Mouse (Mus musculus): ENCODE data around the gene Galntl5. TPM values are rescaled to one million over a fixed set of nuclear protein-coding genes. Genes with fewer than 3 reads are reported as not detected.

Galntl5 gene
- polyA plus RNA-seq, 1 experiment from 2014 or later: not detected

- Histone ChIP-seq H3K4me1 (no peaks in the 10 kb centered on the region), H3K27me3 (no peaks in the 10 kb centered on the region), H3K4me2 (replicated peaks) (no peak overlapping the region), H3K9me3 (no peaks in the 10 kb centered on the region), H3K36me3 (peaks cover 63% of the 10 kb centered on the region), H3K4me3 (no peak overlapping the region), H3K9ac (replicated peaks) (no peak overlapping the region), H3K27ac (replicated peaks) (no peak overlapping the region)
- no peak for ATAC-seq (replicated peaks)
- WGBS: 79% methylated on average over 2 of the region's 2 CpGs
Observed at GRCm38 (mm10) chr5:25256686-25257085, 75.4 kb downstream of the Galntl5 start.

- 89% methylated on average over 6 of the region's 6 CpGs for WGBS
- Histone ChIP-seq H3K4me3 (no peak overlapping the region), H3K27me3 (no peaks in the 10 kb centered on the region), H3K4me2 (replicated peaks) (no peak overlapping the region), H3K9ac (replicated peaks) (no peak overlapping the region), H3K4me1 (no peaks in the 10 kb centered on the region), H3K36me3 (peaks cover 60% of the 10 kb centered on the region), H3K9me3 (no peaks in the 10 kb centered on the region), H3K27ac (replicated peaks) (no peak overlapping the region)
- no peak for ATAC-seq (replicated peaks)
Observed at GRCm38 (mm10) chr5:25261452-25261851, 80.2 kb downstream of the Galntl5 start.

- no peak overlapping the region for H3K27ac ChIP-seq (replicated peaks)
- ATAC-seq (replicated peaks): no peak
- no peak overlapping the region for H3K4me2 ChIP-seq (replicated peaks)
- no peak overlapping the region for H3K9ac ChIP-seq (replicated peaks)
- no peaks in the 10 kb centered on the region for H3K4me1 ChIP-seq
- H3K4me3 ChIP-seq: no peak overlapping the region
- peaks cover 65% of the 10 kb centered on the region for H3K36me3 ChIP-seq
- no peaks in the 10 kb centered on the region for H3K27me3 ChIP-seq
- H3K9me3 ChIP-seq: no peaks in the 10 kb centered on the region
- 89% methylated on average over 7 of the region's 7 CpGs for WGBS
Observed at GRCm38 (mm10) chr5:25262266-25262665, 81.0 kb downstream of the Galntl5 start.

- Histone ChIP-seq H3K36me3 (peaks cover 73% of the 10 kb centered on the region), H3K27ac (replicated peaks) (no peak overlapping the region), H3K4me3 (no peak overlapping the region), H3K9ac (replicated peaks) (no peak overlapping the region), H3K4me2 (replicated peaks) (no peak overlapping the region), H3K9me3 (no peaks in the 10 kb centered on the region), H3K27me3 (no peaks in the 10 kb centered on the region), H3K4me1 (no peaks in the 10 kb centered on the region)
- 94% methylated on average over 4 of the region's 4 CpGs for WGBS
- ATAC-seq (replicated peaks): no peak
Observed at GRCm38 (mm10) chr5:25268258-25268888, 87.1 kb downstream of the Galntl5 start.

Small RNAs within 50 kb of the gene (microRNA-seq; reads per million reads assigned to microRNA genes)
- gene Gm26051: not detected

Other genes starting within 250 kb of the Galntl5 start
- 90.1 and 93.3 TPM in 2 replicates for gene Prkag2, start 80.8 kb upstream of the Galntl5 start, polyA plus RNA-seq (2015; fragmentation: Nextera tagmentation; extraction: Ambion mirVana)
- 40.8 and 43.5 TPM in 2 replicates for gene Galnt11, start 40.4 kb downstream of the Galntl5 start, polyA plus RNA-seq (2015; fragmentation: Nextera tagmentation; extraction: Ambion mirVana)
- gene E130116L18Rik, start 41.7 kb downstream of the Galntl5 start, polyA plus RNA-seq (2015; fragmentation: Nextera tagmentation; extraction: Ambion mirVana): not detected in 2 replicates